Mouse (Mus musculus) midbrain, embryonic 11.5 days (tissue): ENCODE data around the gene Auh. TPM values are rescaled to one million over a fixed set of nuclear protein-coding genes. Genes with fewer than 3 reads are reported as not detected.

Experiments used
- ATAC-seq: fragments of 200-750 bp; cut with Nextera tagmentation; 2 replicates; pipeline ENCODE4 v1.8.0; 2017; ENCODE audit warnings: moderate TSS enrichment, moderate library complexity; ENCODE audit not compliant: low FRiP score
- DNase-seq: peaks from one replicate; pipeline ENCODE4 v3.0.0; 2015; ENCODE audit warnings: low spot score; ENCODE audit errors: missing footprints
- H3K27ac ChIP-seq: fragments of 300-500 bp; sonication (generic); 2 replicates; pipeline ENCODE4 v1.5.1; 2014; ENCODE audit warnings: low read depth, low read length
- H3K27me3 ChIP-seq: fragments of 300-500 bp; sonication (generic); 2 replicates; pipeline ENCODE4 v1.6.1; 2014; ENCODE audit warnings: mild to moderate bottlenecking, low read length, moderate library complexity, mixed read lengths; ENCODE audit not compliant: control insufficient read depth, insufficient read depth
- H3K36me3 ChIP-seq: fragments of 300-500 bp; sonication (generic); 2 replicates; pipeline ENCODE4 v1.6.1; 2014; ENCODE audit warnings: mild to moderate bottlenecking, low read length, moderate library complexity, mixed read lengths; ENCODE audit not compliant: control insufficient read depth, insufficient read depth
- H3K4me1 ChIP-seq: fragments of 300-500 bp; sonication (generic); 2 replicates; pipeline ENCODE4 v1.6.1; 2014; ENCODE audit warnings: low read length; ENCODE audit not compliant: control insufficient read depth, insufficient read depth
- H3K4me2 ChIP-seq: fragments of 300-500 bp; sonication (generic); 2 replicates; pipeline ENCODE4 v1.6.1; 2014; ENCODE audit warnings: mild to moderate bottlenecking, moderate library complexity
- H3K4me3 ChIP-seq: fragments of 300-500 bp; sonication (generic); 2 replicates; pipeline ENCODE4 v1.5.1; 2014; ENCODE audit warnings: low read depth, low read length
- H3K9ac ChIP-seq: fragments of 300-500 bp; sonication (generic); 2 replicates; pipeline ENCODE4 v1.6.1; 2014; ENCODE audit warnings: low read length
- H3K9me3 ChIP-seq: fragments of 300-500 bp; sonication (generic); 2 replicates; pipeline ENCODE4 v1.6.1; 2016; ENCODE audit warnings: low read length; ENCODE audit not compliant: control insufficient read depth
- WGBS: fragments of 180-500 bp; shearing (Covaris S2); extraction: QIAGEN DNeasy Blood & Tissue Kit; methylation state at CpG from one replicate; pipeline ENCODE4 v1.1.7; 2014; 5-methylcytosine and 5-hydroxymethylcytosine counted together
- polyA plus RNA-seq: library from polyadenylated mRNA; unstranded; fragments of >200 nt; fragmentation: Nextera tagmentation; extraction: Ambion mirVana; gene quantifications from 2 replicates; pipeline ENCODE4 v1.2.1, GENCODE M21; 2014

Auh gene
- polyA plus RNA-seq, 1 experiment from 2014 or later = 38.7 TPM

DNA sequence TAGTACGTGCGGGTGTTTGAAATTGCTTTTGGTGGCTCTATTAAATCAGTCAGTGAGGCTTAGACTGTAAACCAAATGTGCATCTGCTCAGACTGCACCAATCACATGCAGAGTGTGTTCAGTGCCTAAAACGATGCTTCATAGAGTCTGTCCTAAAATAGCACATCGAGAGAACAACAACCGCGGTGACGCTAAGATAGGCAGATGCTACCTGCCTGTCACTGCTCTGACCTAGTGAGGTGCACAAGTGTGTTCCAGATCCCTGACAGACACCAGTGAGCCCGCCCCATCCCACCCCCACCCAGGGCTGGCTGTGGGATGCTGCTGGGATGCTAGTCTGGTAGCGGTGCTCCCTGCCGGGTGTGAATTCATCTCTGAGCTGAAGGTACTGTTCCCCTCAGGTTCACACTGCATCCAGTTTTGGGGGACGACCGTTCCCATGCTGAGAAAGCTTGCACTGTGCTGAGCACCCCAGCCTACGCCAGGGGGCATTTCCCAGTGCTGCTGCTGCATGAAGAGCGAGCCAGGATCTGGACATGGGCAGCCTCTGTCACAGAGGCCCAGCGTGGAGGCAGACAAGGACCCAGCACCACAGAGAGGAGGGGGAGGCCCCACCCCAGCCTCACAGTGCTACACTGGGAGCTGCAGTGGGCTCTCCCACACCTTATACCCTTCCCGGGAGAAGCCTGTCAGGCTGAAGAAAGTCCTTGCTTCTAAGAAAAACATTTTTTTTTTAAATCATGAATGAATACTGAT lies 70.2 kb downstream of the Auh start:
- no peak overlapping the region for H3K4me2 ChIP-seq
- ATAC-seq (no peak), DNase-seq (peak; percentile 49)
- no peaks in the 10 kb centered on the region for H3K9me3 ChIP-seq
- no peak overlapping the region for H3K4me3 ChIP-seq
- no peaks in the 10 kb centered on the region for H3K27me3 ChIP-seq
- H3K27ac ChIP-seq = no peak overlapping the region
- WGBS = 75% methylated on average over 16 of the region's 16 CpGs
- no peaks in the 10 kb centered on the region for H3K36me3 ChIP-seq
- H3K4me1 ChIP-seq = no peaks in the 10 kb centered on the region
- no peak overlapping the region for H3K9ac ChIP-seq

GRCm38 (mm10) chr13:52858373-52858772 lies 71.1 kb downstream of the Auh start:
- WGBS = 88% methylated on average over 12 of the region's 12 CpGs

DNA sequence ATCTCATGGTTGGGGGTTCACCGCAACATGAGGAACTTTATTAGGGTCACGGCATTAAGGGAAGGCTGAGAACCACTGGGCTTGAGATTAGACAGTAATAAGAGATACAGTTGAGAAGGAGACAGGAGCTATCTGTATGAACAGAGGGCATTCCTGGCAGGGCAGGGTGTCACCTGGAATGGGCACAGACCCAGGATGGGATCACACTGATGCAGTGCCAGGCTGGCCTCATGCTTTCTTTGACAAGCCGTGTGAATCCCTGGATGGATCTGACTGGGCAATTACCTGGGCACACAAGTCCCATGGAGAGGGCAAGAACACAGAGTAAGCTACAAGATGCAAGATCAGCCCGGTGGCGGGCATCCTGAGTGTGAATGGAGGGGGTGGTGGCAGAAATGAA lies 71.7 kb downstream of the Auh start:
- H3K36me3 ChIP-seq = no peaks in the 10 kb centered on the region
- no peaks in the 10 kb centered on the region for H3K4me1 ChIP-seq
- whole genome bisulfite sequencing = 98% methylated on average over 5 of the region's 5 CpGs
- H3K4me3 ChIP-seq = no peak overlapping the region
- DNase-seq (peak; percentile 12), ATAC-seq (no peak)
- no peaks in the 10 kb centered on the region for H3K9me3 ChIP-seq
- no peak overlapping the region for H3K27ac ChIP-seq
- H3K9ac ChIP-seq = no peak overlapping the region
- H3K4me2 ChIP-seq = no peak overlapping the region
- no peaks in the 10 kb centered on the region for H3K27me3 ChIP-seq

More at GRCm38 (mm10) chr13:52858373-52858772, 71.1 kb downstream of the Auh start:
- ATAC-seq = no peak
- Histone ChIP-seq H3K9ac (no peak overlapping the region), H3K9me3 (no peaks in the 10 kb centered on the region), H3K36me3 (no peaks in the 10 kb centered on the region), H3K27ac (no peak overlapping the region), H3K4me3 (no peak overlapping the region), H3K27me3 (no peaks in the 10 kb centered on the region), H3K4me2 (no peak overlapping the region), H3K4me1 (no peaks in the 10 kb centered on the region)
- DNase-seq = peak; percentile 61

- no peaks in the 10 kb centered on the region for H3K36me3 ChIP-seq
- DNase-seq (no peak), ATAC-seq (no peak)
- no peaks in the 10 kb centered on the region for H3K27me3 ChIP-seq
- H3K9ac ChIP-seq = no peak overlapping the region
- no peak overlapping the region for H3K27ac ChIP-seq
- H3K9me3 ChIP-seq = no peaks in the 10 kb centered on the region
- H3K4me2 ChIP-seq = no peak overlapping the region
- H3K4me3 ChIP-seq = no peak overlapping the region
- 71% methylated on average over 1 of the region's 1 CpGs for whole genome bisulfite sequencing
- H3K4me1 ChIP-seq = no peaks in the 10 kb centered on the region
Observed at GRCm38 (mm10) chr13:52853536-52853935, 75.9 kb downstream of the Auh start.

GRCm38 (mm10) chr13:52851886-52852285 lies 77.6 kb downstream of the Auh start:
- Histone ChIP-seq H3K4me3 (no peak overlapping the region), H3K27me3 (no peaks in the 10 kb centered on the region), H3K27ac (no peak overlapping the region), H3K36me3 (no peaks in the 10 kb centered on the region), H3K9me3 (no peaks in the 10 kb centered on the region), H3K4me2 (no peak overlapping the region), H3K9ac (no peak overlapping the region), H3K4me1 (no peaks in the 10 kb centered on the region)
- DNase-seq = peak; percentile 57
- no peak for ATAC-seq
- WGBS = 89% methylated on average over 4 of the region's 4 CpGs

DNA sequence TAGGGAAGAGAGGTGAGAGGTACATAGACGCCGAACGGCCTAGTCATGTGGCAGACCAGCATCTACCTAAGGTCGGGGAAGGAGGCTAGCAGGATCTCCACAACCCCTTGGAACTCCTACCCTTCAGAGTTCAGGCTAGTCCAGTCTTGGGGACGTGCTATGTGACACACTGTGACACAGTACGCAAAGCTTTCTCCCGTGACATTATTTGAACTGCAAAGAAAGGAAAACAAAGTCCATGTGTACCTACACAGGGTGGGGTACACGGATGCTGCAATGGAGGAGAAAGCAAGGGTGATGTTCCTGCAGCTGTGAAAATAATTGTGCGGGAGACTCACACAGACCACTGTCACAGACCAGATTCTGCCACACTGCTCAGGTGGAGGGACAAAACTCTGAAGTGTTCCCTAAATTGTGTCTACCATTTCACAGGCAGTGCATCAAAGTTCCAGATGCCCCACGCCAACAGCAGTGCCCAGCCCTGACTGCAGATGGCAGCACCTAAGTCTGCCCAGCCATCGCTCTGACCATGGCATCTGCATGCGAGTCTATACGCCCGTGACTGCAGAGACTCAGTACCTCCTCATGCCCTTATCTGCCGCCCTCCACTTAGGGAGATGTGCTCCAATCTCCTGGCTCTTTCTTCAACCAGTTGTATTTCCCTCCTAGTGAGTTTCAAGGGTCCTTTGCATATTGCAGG lies 79.3 kb downstream of the Auh start:
- Histone ChIP-seq H3K27ac (no peak overlapping the region), H3K4me1 (no peaks in the 10 kb centered on the region), H3K27me3 (no peaks in the 10 kb centered on the region), H3K9ac (no peak overlapping the region), H3K9me3 (no peaks in the 10 kb centered on the region), H3K4me2 (no peak overlapping the region), H3K4me3 (no peak overlapping the region), H3K36me3 (no peaks in the 10 kb centered on the region)
- DNase-seq (peak; percentile 73), ATAC-seq (no peak)
- 85% methylated on average over 15 of the region's 15 CpGs for WGBS

DNA sequence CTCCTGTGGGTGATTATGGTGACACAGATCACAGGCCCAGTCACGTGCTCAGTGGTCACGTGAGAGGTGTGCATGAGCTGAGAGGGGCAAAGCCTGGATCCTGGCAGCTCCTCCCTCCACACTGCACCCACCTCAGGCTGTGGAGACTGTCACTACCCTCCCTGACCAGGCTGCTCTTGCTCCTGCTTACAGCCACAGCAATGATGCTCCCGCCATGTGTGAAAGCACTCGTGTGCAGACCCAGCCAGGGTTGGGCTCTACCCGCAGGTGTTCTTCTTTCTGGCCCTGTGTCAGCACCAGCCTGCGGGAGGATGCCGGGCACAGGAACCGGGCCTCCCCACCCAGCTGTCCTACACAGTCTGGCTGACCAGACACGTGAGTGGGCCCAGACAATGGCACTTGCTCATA lies 80.1 kb downstream of the Auh start:
- Histone ChIP-seq H3K27ac (no peak overlapping the region), H3K27me3 (no peaks in the 10 kb centered on the region), H3K9ac (no peak overlapping the region), H3K4me2 (no peak overlapping the region), H3K4me3 (no peak overlapping the region), H3K36me3 (no peaks in the 10 kb centered on the region), H3K4me1 (no peaks in the 10 kb centered on the region), H3K9me3 (no peaks in the 10 kb centered on the region)
- no peak for DNase-seq
- ATAC-seq = no peak
- 83% methylated on average over 9 of the region's 9 CpGs for WGBS

- WGBS = 62% methylated on average over 8 of the region's 8 CpGs
- H3K27ac ChIP-seq = no peak overlapping the region
- no peaks in the 10 kb centered on the region for H3K36me3 ChIP-seq
Observed at GRCm38 (mm10) chr13:52847481-52847880, 82.0 kb downstream of the Auh start.

GRCm38 (mm10) chr13:52847071-52847470 lies 82.4 kb downstream of the Auh start:
- DNase-seq (peak; percentile 26), ATAC-seq (no peak)
- H3K9ac ChIP-seq = no peak overlapping the region
- H3K4me1 ChIP-seq = no peaks in the 10 kb centered on the region
- no peaks in the 10 kb centered on the region for H3K36me3 ChIP-seq
- no peaks in the 10 kb centered on the region for H3K27me3 ChIP-seq
- no peaks in the 10 kb centered on the region for H3K9me3 ChIP-seq
- H3K27ac ChIP-seq = no peak overlapping the region
- H3K4me3 ChIP-seq = no peak overlapping the region
- 89% methylated on average over 17 of the region's 17 CpGs for WGBS
- H3K4me2 ChIP-seq = no peak overlapping the region

More at GRCm38 (mm10) chr13:52847481-52847880, 82.0 kb downstream of the Auh start:
- H3K27me3 ChIP-seq = no peaks in the 10 kb centered on the region
- DNase-seq (peak; percentile 35), ATAC-seq (no peak)
- H3K4me2 ChIP-seq = no peak overlapping the region
- no peak overlapping the region for H3K4me3 ChIP-seq
- no peaks in the 10 kb centered on the region for H3K4me1 ChIP-seq
- H3K9ac ChIP-seq = no peak overlapping the region
- no peaks in the 10 kb centered on the region for H3K9me3 ChIP-seq
